Mouse (Mus musculus) gastrocnemius, postnatal 10 days (tissue): ENCODE data around the gene Aig1. TPM values are rescaled to one million over a fixed set of nuclear protein-coding genes. Genes with fewer than 3 reads are reported as not detected.

Experiments used
- DNase-seq: peaks from one replicate; pipeline ENCODE4 v3.0.0; 2021; ENCODE audit warnings: mixed read lengths
- total RNA-seq, 2 experiments: library from RNA; stranded (reverse); gene quantifications; 2 replicates each; pipeline ENCODE4 v1.2.3; 2021

Aig1 gene
- total RNA-seq, 2 experiments from 2014 or later, result 34.0 to 36.4 TPM

GRCm38 (mm10) chr10:13702043-13702442 lies 166.7 kb downstream of the Aig1 start:
- DNase-seq, result no peak

GRCm38 (mm10) chr10:13696326-13696725 lies 172.5 kb downstream of the Aig1 start:
- DNase-seq, result no peak

- DNase-seq, result no peak
Observed at GRCm38 (mm10) chr10:13693276-13693675, 175.5 kb downstream of the Aig1 start.

- DNase-seq, result no peak
Observed at GRCm38 (mm10) chr10:13690773-13691172, 178.0 kb downstream of the Aig1 start.

- no peak for DNase-seq
Observed at GRCm38 (mm10) chr10:13689841-13690590, 178.8 kb downstream of the Aig1 start.

GRCm38 (mm10) chr10:13688386-13689120 lies 180.2 kb downstream of the Aig1 start:
- DNase-seq, result no peak

GRCm38 (mm10) chr10:13687182-13687810 lies 181.5 kb downstream of the Aig1 start:
- DNase-seq, result no peak

GRCm38 (mm10) chr10:13686127-13686526 lies 182.7 kb downstream of the Aig1 start:
- no peak for DNase-seq

- no peak for DNase-seq
Observed at GRCm38 (mm10) chr10:13685366-13685765, 183.4 kb downstream of the Aig1 start.

GRCm38 (mm10) chr10:13684452-13684851 lies 184.3 kb downstream of the Aig1 start:
- DNase-seq, result no peak

- peak; percentile 19 for DNase-seq
Observed at GRCm38 (mm10) chr10:13682565-13682964, 186.2 kb downstream of the Aig1 start.

GRCm38 (mm10) chr10:13677440-13677839 lies 191.3 kb downstream of the Aig1 start:
- DNase-seq, result no peak

GRCm38 (mm10) chr10:13675033-13675379 lies 193.8 kb downstream of the Aig1 start:
- DNase-seq, result no peak

GRCm38 (mm10) chr10:13674304-13675032 lies 194.3 kb downstream of the Aig1 start:
- no peak for DNase-seq

GRCm38 (mm10) chr10:13667166-13667696 lies 201.5 kb downstream of the Aig1 start:
- DNase-seq, result no peak

- no peak for DNase-seq
Observed at GRCm38 (mm10) chr10:13663476-13663875, 205.3 kb downstream of the Aig1 start.

- no peak for DNase-seq
Observed at GRCm38 (mm10) chr10:13659778-13660177, 209.0 kb downstream of the Aig1 start.

GRCm38 (mm10) chr10:13653739-13654462 lies 214.9 kb downstream of the Aig1 start:
- DNase-seq, result no peak

- no peak for DNase-seq
Observed at GRCm38 (mm10) chr10:13653326-13653725, 215.5 kb downstream of the Aig1 start.

GRCm38 (mm10) chr10:13652061-13652460 lies 216.7 kb downstream of the Aig1 start:
- no peak for DNase-seq

- no peak for DNase-seq
Observed at GRCm38 (mm10) chr10:13641750-13642149, 227.0 kb downstream of the Aig1 start.

- no peak for DNase-seq
Observed at GRCm38 (mm10) chr10:13631796-13632195, 237.0 kb downstream of the Aig1 start.
